Mouse (Mus musculus): ENCODE data around the gene Commd7. TPM values are rescaled to one million over a fixed set of nuclear protein-coding genes. Genes with fewer than 3 reads are reported as not detected.

Gene Commd7
- polyA plus RNA-seq (2017; shearing (Covaris generic)), result 146 TPM

GRCm38 (mm10) chr2:153631976-153632870, at the start of gene Commd7:
Commd7 (minus strand) TSS chr2:153632781.

GRCm38 (mm10) chr2:153649298-153650013, 16.9 kb upstream of the Commd7 start, which contains the start of gene Dnmt3b:
Dnmt3b (plus strand) TSS chr2:153649450.

Other genes with a start within 250 kb of the Commd7 start
- not detected for gene 4930404H24Rik, start 140.0 kb downstream of the Commd7 start, polyA plus RNA-seq (2017; shearing (Covaris generic))
- 6.3 TPM for gene Nol4l, start 102.8 kb downstream of the Commd7 start, polyA plus RNA-seq (2017; shearing (Covaris generic))
- gene Dnmt3b, start 16.7 kb upstream of the Commd7 start, polyA plus RNA-seq (2017; shearing (Covaris generic)), result 4.5 TPM
- not detected for gene Dnmt3c, start 63.9 kb upstream of the Commd7 start, polyA plus RNA-seq (2017; shearing (Covaris generic))
- 207 TPM for gene Mapre1, start 108.5 kb upstream of the Commd7 start, polyA plus RNA-seq (2017; shearing (Covaris generic))
- gene Efcab8, start 147.2 kb upstream of the Commd7 start, polyA plus RNA-seq (2017; shearing (Covaris generic)), result 0.21 TPM
- gene Sun5, start 238.3 kb upstream of the Commd7 start, polyA plus RNA-seq (2017; shearing (Covaris generic)), result not detected
- gene Bpifb2, start 242.3 kb upstream of the Commd7 start, polyA plus RNA-seq (2017; shearing (Covaris generic)), result not detected

All from inflammation-experienced regulatory T-cells, adult 16 weeks (primary cell).